38 mouse cellular contexts compared by ENCODE assay signal in genomic region chr11:58719701-58720100, GRCm38 (mm10). TPM values are rescaled to one million over a fixed set of nuclear protein-coding genes. Genes with fewer than 3 reads are reported as not detected.
"Had no signal": no experiment of that assay in that cellular context is flagged by ENCODE, and none has a peak within 500 bp of the region (broad histone marks: within the 10 kb centered on the region; RNA-seq: fewer than 3 reads in every experiment).

No protein-coding gene starts in this region.

- H3K9me3 ChIP-seq: embryonic facial prominence, embryonic 10.5 days; embryonic facial prominence, embryonic 12.5 days; embryonic facial prominence, embryonic 13.5 days; embryonic facial prominence, embryonic 15.5 days; forebrain, embryonic 10.5 days; forebrain, embryonic 12.5 days; forebrain, embryonic 13.5 days; forebrain, embryonic 15.5 days had no signal

- ATAC-seq: forebrain, embryonic 13.5 days; forebrain, embryonic 14.5 days; forebrain, embryonic 15.5 days; forebrain, embryonic 16.5 days; forebrain, postnatal 0 days had no signal

- H3K27ac ChIP-seq: embryonic facial prominence, embryonic 10.5 days; embryonic facial prominence, embryonic 12.5 days; embryonic facial prominence, embryonic 13.5 days; embryonic facial prominence, embryonic 15.5 days; forebrain, embryonic 10.5 days; forebrain, embryonic 12.5 days; forebrain, embryonic 13.5 days; forebrain, embryonic 15.5 days; gastrocnemius, adult 2 months had no signal

- H3K4me3 ChIP-seq: embryonic facial prominence, embryonic 10.5 days; embryonic facial prominence, embryonic 12.5 days; embryonic facial prominence, embryonic 13.5 days; embryonic facial prominence, embryonic 15.5 days; erythroblast, embryonic 14.5 days; forebrain, embryonic 10.5 days; forebrain, embryonic 12.5 days; forebrain, embryonic 13.5 days; forebrain, embryonic 15.5 days; gastrocnemius, adult 2 months had no signal

- H3K4me1 ChIP-seq: embryonic facial prominence, embryonic 10.5 days; embryonic facial prominence, embryonic 12.5 days; embryonic facial prominence, embryonic 13.5 days; embryonic facial prominence, embryonic 15.5 days; forebrain, embryonic 10.5 days; forebrain, embryonic 12.5 days; forebrain, embryonic 13.5 days; forebrain, embryonic 15.5 days had no signal

- H3K36me3 ChIP-seq: embryonic facial prominence, embryonic 10.5 days; embryonic facial prominence, embryonic 12.5 days; embryonic facial prominence, embryonic 13.5 days; embryonic facial prominence, embryonic 15.5 days; forebrain, embryonic 10.5 days; forebrain, embryonic 12.5 days; forebrain, embryonic 15.5 days had no signal

- H3K4me2 ChIP-seq: embryonic facial prominence, embryonic 12.5 days; embryonic facial prominence, embryonic 13.5 days; embryonic facial prominence, embryonic 15.5 days; forebrain, embryonic 12.5 days; forebrain, embryonic 13.5 days; forebrain, embryonic 15.5 days had no signal

- H3K27me3 ChIP-seq: embryonic facial prominence, embryonic 12.5 days; embryonic facial prominence, embryonic 13.5 days; embryonic facial prominence, embryonic 15.5 days; forebrain, embryonic 12.5 days; forebrain, embryonic 13.5 days; forebrain, embryonic 15.5 days had no signal

- DNase-seq: cerebellum, adult 8-10 months; cerebellum, adult 9-10 months; cerebellum, adult 9-11 months; cerebellum, postnatal 10 days; cerebellum, postnatal 14 days; cerebellum, postnatal 25 days; cerebellum, postnatal 36 days; embryo, embryonic 11 days; forebrain, postnatal 0 days; gastrocnemius, adult 2 months; gastrocnemius, postnatal 10 days; gastrocnemius, postnatal 14 days; gastrocnemius, postnatal 25 days; gastrocnemius, postnatal 36 days; heart, adult 18-20 months had no signal

- H3K9ac ChIP-seq: embryonic facial prominence, embryonic 12.5 days; embryonic facial prominence, embryonic 13.5 days; embryonic facial prominence, embryonic 15.5 days; forebrain, embryonic 12.5 days; forebrain, embryonic 13.5 days; forebrain, embryonic 15.5 days; forebrain, postnatal 0 days had no signal

RNA-seq across cellular contexts. Expression of gene Olfr318, which starts 4.1 kb away (rescaled TPM):
- total RNA-seq: common myeloid progenitor, adult 5-6 weeks; forebrain, postnatal 0 days; gastrocnemius, adult 18-20 months; gastrocnemius, adult 2 months; gastrocnemius, adult 8-10 months; gastrocnemius, postnatal 10 days; gastrocnemius, postnatal 14 days; gastrocnemius, postnatal 25 days; gastrocnemius, postnatal 36 days; gastrocnemius, postnatal 4 days; granulocyte monocyte progenitor cell, adult 5-6 weeks; heart, adult 18-20 months; heart, adult 8-10 months had no signal
- polyA plus RNA-seq: cortical plate, adult 2 months; embryonic facial prominence, embryonic 10.5 days; embryonic facial prominence, embryonic 11.5 days; embryonic facial prominence, embryonic 12.5 days; embryonic facial prominence, embryonic 13.5 days; embryonic facial prominence, embryonic 14.5 days; embryonic facial prominence, embryonic 15.5 days; erythroblast, embryonic 14.5 days; forebrain, embryonic 10.5 days; forebrain, embryonic 11.5 days; forebrain, embryonic 12.5 days; forebrain, embryonic 13.5 days; forebrain, embryonic 14.5 days; forebrain, embryonic 15.5 days; forebrain, embryonic 16.5 days; forebrain, postnatal 0 days; frontal cortex, adult 2 months; gonadal fat pad, adult 2 months had no signal

RNA-seq across cellular contexts. Expression of gene Olfr317, which starts 19.3 kb away (rescaled TPM):
- total RNA-seq: common myeloid progenitor, adult 5-6 weeks; gastrocnemius, adult 18-20 months; gastrocnemius, adult 2 months; gastrocnemius, adult 8-10 months; gastrocnemius, postnatal 10 days; gastrocnemius, postnatal 14 days; gastrocnemius, postnatal 25 days; gastrocnemius, postnatal 36 days; gastrocnemius, postnatal 4 days; granulocyte monocyte progenitor cell, adult 5-6 weeks; heart, adult 18-20 months; heart, adult 8-10 months had no signal
- polyA plus RNA-seq: embryonic facial prominence, embryonic 10.5 days; embryonic facial prominence, embryonic 11.5 days; embryonic facial prominence, embryonic 12.5 days; embryonic facial prominence, embryonic 13.5 days; embryonic facial prominence, embryonic 14.5 days; erythroblast, embryonic 14.5 days; forebrain, embryonic 10.5 days; forebrain, embryonic 11.5 days; gonadal fat pad, adult 2 months had no signal

RNA-seq across cellular contexts. Expression of gene Olfr319, which starts 20.7 kb away (rescaled TPM):
- total RNA-seq: common myeloid progenitor, adult 5-6 weeks; forebrain, postnatal 0 days; gastrocnemius, adult 18-20 months; gastrocnemius, adult 2 months; gastrocnemius, adult 8-10 months; gastrocnemius, postnatal 10 days; gastrocnemius, postnatal 14 days; gastrocnemius, postnatal 25 days; gastrocnemius, postnatal 36 days; gastrocnemius, postnatal 4 days; granulocyte monocyte progenitor cell, adult 5-6 weeks; heart, adult 18-20 months; heart, adult 8-10 months had no signal
- polyA plus RNA-seq: cortical plate, adult 2 months; embryonic facial prominence, embryonic 10.5 days; embryonic facial prominence, embryonic 11.5 days; embryonic facial prominence, embryonic 12.5 days; embryonic facial prominence, embryonic 13.5 days; embryonic facial prominence, embryonic 15.5 days; erythroblast, embryonic 14.5 days; forebrain, embryonic 10.5 days; forebrain, embryonic 11.5 days; forebrain, embryonic 13.5 days; forebrain, embryonic 16.5 days; forebrain, postnatal 0 days; frontal cortex, adult 2 months; gonadal fat pad, adult 2 months had no signal

RNA-seq across cellular contexts. Expression of gene Olfr316, which starts 32.8 kb away (rescaled TPM):
- total RNA-seq: common myeloid progenitor, adult 5-6 weeks; forebrain, postnatal 0 days; gastrocnemius, adult 18-20 months; gastrocnemius, adult 2 months; gastrocnemius, adult 8-10 months; gastrocnemius, postnatal 10 days; gastrocnemius, postnatal 14 days; gastrocnemius, postnatal 25 days; gastrocnemius, postnatal 36 days; gastrocnemius, postnatal 4 days; granulocyte monocyte progenitor cell, adult 5-6 weeks; heart, adult 18-20 months; heart, adult 8-10 months had no signal
- polyA plus RNA-seq: embryonic facial prominence, embryonic 10.5 days; embryonic facial prominence, embryonic 11.5 days; embryonic facial prominence, embryonic 12.5 days; embryonic facial prominence, embryonic 13.5 days; embryonic facial prominence, embryonic 14.5 days; erythroblast, embryonic 14.5 days; forebrain, embryonic 10.5 days; forebrain, embryonic 11.5 days; forebrain, embryonic 12.5 days; forebrain, embryonic 13.5 days; forebrain, embryonic 14.5 days; forebrain, embryonic 16.5 days; gonadal fat pad, adult 2 months had no signal

RNA-seq across cellular contexts. Expression of gene Olfr320, which starts 38.8 kb away (rescaled TPM):
- total RNA-seq: common myeloid progenitor, adult 5-6 weeks; forebrain, postnatal 0 days; gastrocnemius, adult 18-20 months; gastrocnemius, adult 2 months; gastrocnemius, adult 8-10 months; gastrocnemius, postnatal 10 days; gastrocnemius, postnatal 14 days; gastrocnemius, postnatal 25 days; gastrocnemius, postnatal 36 days; gastrocnemius, postnatal 4 days; granulocyte monocyte progenitor cell, adult 5-6 weeks; heart, adult 18-20 months; heart, adult 8-10 months had no signal
- polyA plus RNA-seq: cortical plate, adult 2 months; embryonic facial prominence, embryonic 10.5 days; embryonic facial prominence, embryonic 11.5 days; embryonic facial prominence, embryonic 12.5 days; embryonic facial prominence, embryonic 13.5 days; embryonic facial prominence, embryonic 14.5 days; embryonic facial prominence, embryonic 15.5 days; erythroblast, embryonic 14.5 days; forebrain, embryonic 10.5 days; forebrain, embryonic 11.5 days; forebrain, embryonic 12.5 days; forebrain, embryonic 13.5 days; forebrain, embryonic 14.5 days; forebrain, embryonic 15.5 days; forebrain, embryonic 16.5 days; forebrain, postnatal 0 days; frontal cortex, adult 2 months; gonadal fat pad, adult 2 months had no signal
